Mouse (Mus musculus) forebrain, embryonic 11.5 days (tissue): ENCODE data around the gene Gm20767. TPM values are rescaled to one million over a fixed set of nuclear protein-coding genes. Genes with fewer than 3 reads are reported as not detected.
"Not testable (repeated sequence)": the region's sequence is repeated elsewhere in the genome, so short reads cannot be mapped to it uniquely, and the experiment has no call there.

Experiments
- ATAC-seq: fragments of 200-750 bp; cut with Nextera tagmentation; replicated peaks from 2 replicates; pipeline ENCODE4 v1.8.0; 2017; ENCODE audit warnings: moderate TSS enrichment; ENCODE audit not compliant: low FRiP score
- DNase-seq: peaks from one replicate; pipeline ENCODE4 v3.0.0-alpha.2; 2017; ENCODE audit warnings: low spot score
- H3K27ac ChIP-seq: fragments of 300-500 bp; sonication (generic); 2 replicates; pipeline ENCODE4 v1.5.1; 2014; ENCODE audit warnings: low read depth, low read length
- H3K27me3 ChIP-seq: fragments of 300-500 bp; sonication (generic); 2 replicates; pipeline ENCODE4 v1.6.1; 2014; ENCODE audit warnings: mild to moderate bottlenecking, low read length, mixed read lengths; ENCODE audit not compliant: control insufficient read depth, insufficient read depth
- H3K36me3 ChIP-seq: fragments of 300-500 bp; sonication (generic); 2 replicates; pipeline ENCODE4 v1.6.1; 2014; ENCODE audit warnings: mild to moderate bottlenecking, low read length, moderate library complexity, mixed read lengths; ENCODE audit not compliant: control insufficient read depth, insufficient read depth
- H3K4me1 ChIP-seq: fragments of 300-500 bp; sonication (generic); replicated peaks from 2 replicates; pipeline ENCODE4 v1.6.1; 2014; ENCODE audit warnings: low read length, mixed read lengths; ENCODE audit not compliant: control insufficient read depth, insufficient read depth
- H3K4me2 ChIP-seq: fragments of 300-500 bp; sonication (generic); 2 replicates; pipeline ENCODE4 v1.6.1; 2014; ENCODE audit warnings: low read depth, mild to moderate bottlenecking, low read length, moderate library complexity, mixed read lengths; ENCODE audit not compliant: severe bottlenecking
- H3K4me3 ChIP-seq: fragments of 300-500 bp; sonication (generic); 2 replicates; pipeline ENCODE4 v1.5.1; 2014; ENCODE audit warnings: low read depth, low read length
- H3K9ac ChIP-seq: fragments of 300-500 bp; sonication (generic); 2 replicates; pipeline ENCODE4 v1.6.1; 2014; ENCODE audit warnings: low read length
- H3K9me3 ChIP-seq: fragments of 300-500 bp; sonication (generic); 2 replicates; pipeline ENCODE4 v1.6.1; 2016; ENCODE audit warnings: low read length, mixed read lengths; ENCODE audit not compliant: control insufficient read depth
- WGBS: fragments of 180-500 bp; shearing (Covaris S2); extraction: QIAGEN DNeasy Blood & Tissue Kit; methylation state at CpG from one replicate; pipeline ENCODE4 v1.1.7; 2014; 5-methylcytosine and 5-hydroxymethylcytosine counted together
- polyA plus RNA-seq: library from polyadenylated mRNA; unstranded; fragments of >200 nt; fragmentation: Nextera tagmentation; extraction: Ambion mirVana; gene quantifications from 2 replicates; pipeline ENCODE4 v1.2.1, GENCODE M21; 2014

The Gm20767 gene
- polyA plus RNA-seq, 1 experiment from 2014 or later = not detected

DNA sequence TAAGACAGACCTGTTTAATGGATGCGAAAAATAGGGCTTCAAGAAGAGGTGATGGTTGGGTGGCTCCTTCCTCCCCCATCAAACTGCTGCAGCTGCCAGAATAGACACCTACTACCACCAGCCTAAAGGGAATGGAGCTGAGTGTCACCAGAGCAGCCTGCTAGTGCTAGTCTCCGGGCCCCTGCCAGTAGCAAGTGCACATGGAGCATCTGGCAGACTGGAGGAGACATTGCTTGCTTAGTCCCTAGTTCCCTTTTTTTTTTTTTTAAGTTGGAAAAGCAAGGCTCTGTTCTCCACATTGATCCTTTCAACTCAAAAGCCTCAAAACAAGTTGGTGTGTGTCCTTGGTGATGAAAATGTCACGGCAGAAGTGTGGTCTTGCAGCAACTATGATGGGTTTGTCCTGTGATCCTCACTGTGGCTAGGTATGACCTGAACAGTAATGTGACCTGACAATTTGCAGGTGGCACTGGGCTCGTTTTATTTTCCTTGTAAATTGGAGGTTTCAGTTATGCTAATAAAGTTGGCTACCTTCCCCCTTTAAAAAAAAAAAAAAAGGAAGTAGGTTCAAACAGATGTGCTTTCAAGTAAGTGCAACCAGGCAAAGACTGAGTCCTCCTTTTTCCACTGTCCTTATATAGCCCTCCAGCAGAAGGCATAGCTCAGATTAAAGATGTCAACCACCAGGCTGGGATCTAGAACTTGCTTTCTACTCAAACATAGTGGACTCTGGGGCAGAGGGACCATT lies 9.8 kb downstream of the Gm20767 start:
- not testable (repeated sequence) for H3K4me1 ChIP-seq, H3K27ac ChIP-seq, DNase-seq, H3K27me3 ChIP-seq, H3K4me2 ChIP-seq, H3K9me3 ChIP-seq, ATAC-seq, H3K9ac ChIP-seq, H3K4me3 ChIP-seq, H3K36me3 ChIP-seq
- WGBS = 68% methylated on average over 3 of the region's 4 CpGs

DNA sequence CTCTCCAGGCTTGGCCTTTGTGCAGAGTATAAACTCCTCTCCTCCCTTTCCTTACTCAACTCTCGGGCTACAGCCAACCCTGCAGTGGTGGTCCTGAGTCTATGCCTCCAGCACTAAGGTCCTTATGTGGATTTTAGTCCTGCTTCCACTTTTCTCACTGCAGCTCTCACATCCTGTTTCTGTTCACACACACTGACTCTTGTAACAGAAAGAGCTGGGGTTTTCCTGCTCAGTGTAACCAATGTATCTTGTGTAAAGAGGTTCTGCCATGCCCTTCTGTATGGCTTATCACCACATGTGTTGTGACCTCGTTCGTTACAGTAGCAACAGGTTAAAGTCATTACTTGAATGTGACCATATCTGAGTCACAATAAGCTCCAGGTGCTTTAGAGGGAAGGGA lies 10.5 kb downstream of the Gm20767 start:
- not testable (repeated sequence) for ATAC-seq, DNase-seq, H3K36me3 ChIP-seq, H3K9me3 ChIP-seq, H3K9ac ChIP-seq, H3K27ac ChIP-seq, H3K4me3 ChIP-seq, H3K4me1 ChIP-seq, H3K27me3 ChIP-seq, H3K4me2 ChIP-seq
- WGBS = 75% methylated on average over 3 of the region's 3 CpGs

DNA sequence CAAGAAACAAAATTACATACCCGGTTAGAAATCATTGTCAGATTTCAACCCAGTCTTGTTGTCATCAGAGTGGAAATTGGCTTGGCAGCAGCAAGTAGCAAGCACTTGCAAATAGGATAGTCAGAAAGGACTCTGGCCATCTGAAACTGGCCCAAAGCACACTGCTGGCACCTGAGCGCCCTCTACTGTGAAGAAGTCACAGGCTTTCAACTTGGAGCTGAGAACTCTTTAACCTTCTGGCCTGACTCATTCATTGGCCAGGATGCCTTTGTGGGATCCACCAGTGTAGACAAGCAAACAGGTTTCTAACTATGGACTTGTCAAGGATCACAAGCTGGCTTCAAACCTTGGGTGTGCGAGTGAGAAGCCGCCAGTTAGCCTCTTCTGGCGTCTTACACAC lies 28.3 kb downstream of the Gm20767 start:
- H3K27ac ChIP-seq, H3K27me3 ChIP-seq, H3K9me3 ChIP-seq, H3K4me2 ChIP-seq, H3K4me1 ChIP-seq, ATAC-seq, DNase-seq, H3K36me3 ChIP-seq, H3K4me3 ChIP-seq, H3K9ac ChIP-seq: not testable (repeated sequence)
- WGBS = 59% methylated on average over 5 of the region's 5 CpGs

DNA sequence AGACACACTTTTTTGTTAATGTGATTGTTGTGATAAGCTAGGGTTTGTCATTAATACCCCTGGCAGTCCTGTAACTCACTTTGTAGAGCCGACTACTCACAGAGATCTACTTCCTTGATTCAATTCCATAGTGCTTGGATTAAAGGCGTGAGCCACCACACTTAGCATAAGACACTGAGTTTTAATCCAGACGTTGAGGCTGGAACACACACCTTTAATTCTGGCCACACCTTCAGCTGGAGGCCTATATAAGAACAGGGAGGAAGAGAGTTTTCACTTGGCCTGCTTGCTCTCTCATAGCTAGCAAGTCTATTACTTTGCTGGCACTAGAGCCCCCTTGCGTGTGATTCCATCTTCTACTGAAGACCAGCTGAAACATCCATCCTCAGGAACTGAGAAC lies 32.1 kb downstream of the Gm20767 start, which contains the start of gene Gm21818:
Gene Gm21818, plus strand, starts transcription at position 301 of the 400 bp plus-strand sequence.
- not testable (repeated sequence) for H3K4me3 ChIP-seq, H3K9me3 ChIP-seq, DNase-seq, H3K4me2 ChIP-seq, H3K27me3 ChIP-seq, ATAC-seq, H3K27ac ChIP-seq, H3K9ac ChIP-seq, H3K36me3 ChIP-seq, H3K4me1 ChIP-seq
- 67% methylated on average over 4 of the region's 4 CpGs for WGBS

DNA sequence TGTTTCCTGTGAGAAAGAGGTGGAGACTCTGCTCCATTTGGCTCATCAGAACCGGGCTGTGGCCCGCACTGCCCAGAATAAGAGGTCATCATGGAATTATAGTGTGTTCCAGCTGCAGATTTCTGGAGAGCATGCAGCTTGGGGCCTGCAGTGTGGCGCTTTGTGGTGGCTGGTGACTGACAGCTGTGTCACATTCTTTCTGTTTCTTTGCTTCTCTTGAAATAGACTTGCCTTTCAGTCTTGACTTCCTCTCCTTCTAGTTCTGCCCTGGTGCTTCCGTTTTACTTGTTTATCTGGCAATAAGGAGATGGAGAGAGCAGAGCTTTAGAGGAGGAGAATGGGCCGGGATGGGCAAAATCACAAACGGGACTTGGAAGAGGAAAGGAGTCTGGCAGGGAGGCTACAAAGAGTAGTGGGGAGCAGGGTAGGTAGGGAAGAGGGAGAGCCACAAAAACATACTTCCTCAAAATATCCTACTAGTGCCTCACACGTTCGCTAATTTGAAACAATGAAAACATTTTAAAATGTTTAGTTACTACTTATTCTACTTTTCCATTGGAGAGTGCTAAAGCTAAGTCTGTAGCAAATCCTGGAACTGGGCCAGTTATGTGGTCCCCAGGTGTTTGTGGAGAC lies 56.3 kb downstream of the Gm20767 start:
- not testable (repeated sequence) for H3K9me3 ChIP-seq

More for the DNA sequence above, 56.3 kb downstream of the Gm20767 start:
- H3K4me1 ChIP-seq, H3K9ac ChIP-seq, H3K4me2 ChIP-seq, DNase-seq, ATAC-seq, H3K4me3 ChIP-seq, H3K27me3 ChIP-seq, H3K36me3 ChIP-seq, H3K27ac ChIP-seq: not testable (repeated sequence)
- 90% methylated on average over 6 of the region's 8 CpGs for WGBS

Other genes with a start within 250 kb of the Gm20767 start
- not detected in 2 replicates for gene Tcstv1, start 245.5 kb upstream of the Gm20767 start, polyA plus RNA-seq
- gene Gm21761, start 211.0 kb upstream of the Gm20767 start, polyA plus RNA-seq = not detected in 2 replicates
- gene B020031M17Rik, start 189.4 kb upstream of the Gm20767 start, polyA plus RNA-seq = not detected in 2 replicates
- gene Gm36079, start 113.2 kb upstream of the Gm20767 start, polyA plus RNA-seq = not detected in 2 replicates
- not detected in 2 replicates for gene Gm21188, start 88.1 kb upstream of the Gm20767 start, polyA plus RNA-seq
- not detected in 2 replicates for gene Gm21818, start 32.2 kb downstream of the Gm20767 start, polyA plus RNA-seq
- gene Gm21762, start 75.7 kb downstream of the Gm20767 start, polyA plus RNA-seq = not detected in 2 replicates
- not detected in 2 replicates for gene Gm21731, start 98.9 kb downstream of the Gm20767 start, polyA plus RNA-seq
- not detected in 2 replicates for gene AF067061, start 122.9 kb downstream of the Gm20767 start, polyA plus RNA-seq
- gene BC147527, start 160.1 kb downstream of the Gm20767 start, polyA plus RNA-seq = 0.23 TPM in 1 of 2 replicates, not detected in the other
- gene Tcstv3, start 176.6 kb downstream of the Gm20767 start, polyA plus RNA-seq = not detected in 2 replicates